Mouse (Mus musculus) right cerebral cortex, postnatal 36 days (tissue): ENCODE results near the gene Msantd3.

ENCODE experiments used
- DNase-seq, 2 experiments: peaks; one replicate each; pipeline ENCODE4 v3.0.0; 2022; ENCODE audit warnings: low spot score in 2 of 2, mixed read lengths in 1 of 2

The Msantd3 gene

DNA sequence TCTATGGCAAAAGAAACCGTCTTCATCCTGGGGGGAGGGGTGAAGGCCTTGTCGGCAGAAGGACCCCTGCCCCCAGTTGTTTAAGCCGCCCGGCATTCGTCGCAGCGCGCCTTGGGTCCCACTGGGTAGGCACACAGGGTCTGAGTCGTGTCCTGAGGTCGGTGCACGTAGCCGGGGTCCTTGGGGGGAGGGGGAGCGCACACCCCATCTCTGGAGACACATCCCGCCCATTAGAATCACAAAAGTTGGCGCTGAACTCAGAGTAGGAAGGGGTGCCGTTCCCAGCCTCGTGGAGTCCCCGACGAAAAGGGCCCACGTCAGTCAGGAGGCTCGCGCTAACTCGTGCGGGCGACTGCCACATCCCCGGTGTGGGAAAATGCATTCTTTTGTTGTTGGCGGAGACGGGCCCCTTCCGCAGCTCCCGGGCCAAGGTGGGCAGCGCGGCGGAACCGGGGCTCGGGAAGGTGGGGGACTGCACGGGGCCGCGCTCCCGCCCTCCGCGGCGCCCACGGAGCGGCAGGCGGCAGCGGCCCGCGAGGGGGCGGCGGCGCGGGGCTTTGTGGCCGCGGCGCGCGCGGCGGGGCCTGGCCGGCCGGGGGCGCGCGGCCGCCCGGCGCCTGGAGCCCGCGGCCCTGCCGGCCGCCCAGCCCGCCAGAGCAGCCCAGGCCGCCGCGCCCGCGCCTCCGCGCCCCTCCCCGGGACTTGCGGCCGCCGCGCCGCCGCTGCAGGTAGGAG is at the start of gene Msantd3:
Gene Msantd3 (plus strand): TSS at position 95 of the 735 bp plus-strand sequence.
- peak; percentile 18 to 26 for DNase-seq

GRCm38 (mm10) chr4:48491290-48491743 is 48.4 kb upstream of the Msantd3 start:
- DNase-seq, result no peak

DNA sequence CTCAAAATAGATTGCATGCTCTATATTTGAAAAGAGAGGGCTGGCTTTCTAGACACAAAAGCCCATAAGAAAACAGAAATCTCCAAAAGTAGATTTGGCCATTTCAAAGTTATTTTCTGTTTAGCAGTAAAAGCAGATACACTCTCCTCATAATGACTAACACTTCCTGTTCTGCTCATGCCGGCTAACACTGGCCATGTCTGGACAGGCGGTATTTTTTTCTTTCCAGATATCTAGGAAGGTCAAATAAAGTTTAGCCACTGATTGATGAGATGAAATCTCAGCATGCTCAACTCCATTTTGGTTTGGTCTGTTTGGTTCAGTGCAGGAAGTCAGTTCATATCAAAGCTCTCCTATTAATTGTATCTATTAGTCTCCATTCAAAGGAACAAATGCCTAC is 47.2 kb upstream of the Msantd3 start:
- DNase-seq, result no peak

GRCm38 (mm10) chr4:48510861-48511260 is 28.9 kb upstream of the Msantd3 start:
- DNase-seq, result no peak

- no peak for DNase-seq
Observed at GRCm38 (mm10) chr4:48529559-48529958, 10.2 kb upstream of the Msantd3 start.

GRCm38 (mm10) chr4:48531804-48532601 is 7.7 kb upstream of the Msantd3 start:
- DNase-seq, result no peak

DNA sequence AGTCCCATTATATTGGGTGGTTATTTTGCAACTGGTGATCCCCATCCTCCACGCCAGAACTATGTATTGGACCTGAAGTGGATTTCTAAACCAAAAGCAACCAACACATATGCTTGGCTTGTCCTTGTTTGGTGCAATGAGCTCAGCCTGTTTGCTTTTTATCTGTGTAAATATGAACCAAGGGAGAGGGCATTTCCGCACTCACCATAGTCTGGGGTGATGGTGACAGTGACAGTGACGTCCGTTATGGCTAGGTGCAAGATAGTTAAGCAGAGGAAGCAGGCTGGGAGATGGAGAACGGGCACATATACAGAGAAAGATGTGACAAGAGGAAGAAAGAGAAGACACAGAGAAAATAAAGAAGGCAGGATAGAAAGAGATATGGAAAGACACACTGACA is 3.5 kb upstream of the Msantd3 start:
- DNase-seq, result no peak

- no peak for DNase-seq
Observed at GRCm38 (mm10) chr4:48537024-48537423, 2.7 kb upstream of the Msantd3 start.

DNA sequence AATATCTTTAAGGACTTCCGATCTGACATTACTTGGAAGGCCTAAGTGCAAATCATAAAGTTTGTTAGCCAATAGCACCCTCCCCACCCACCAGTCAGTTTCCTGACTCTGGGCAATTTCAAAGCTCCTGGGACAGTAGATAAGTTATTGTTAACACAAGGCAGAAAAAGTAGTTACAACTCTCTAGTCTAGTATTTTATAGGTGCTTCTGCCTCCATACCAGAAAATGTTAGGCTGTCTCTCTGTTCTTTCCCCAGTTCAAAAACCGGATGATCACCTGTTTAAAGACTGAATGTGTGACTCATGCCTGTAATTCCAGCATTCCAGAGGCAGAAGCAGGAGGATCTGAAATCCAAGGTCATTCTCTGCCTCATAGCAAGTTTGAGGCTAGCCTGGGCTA is 1.2 kb upstream of the Msantd3 start:
- no peak for DNase-seq

GRCm38 (mm10) chr4:48540576-48541111 is 909 bp downstream of the Msantd3 start:
- no peak for DNase-seq

DNA sequence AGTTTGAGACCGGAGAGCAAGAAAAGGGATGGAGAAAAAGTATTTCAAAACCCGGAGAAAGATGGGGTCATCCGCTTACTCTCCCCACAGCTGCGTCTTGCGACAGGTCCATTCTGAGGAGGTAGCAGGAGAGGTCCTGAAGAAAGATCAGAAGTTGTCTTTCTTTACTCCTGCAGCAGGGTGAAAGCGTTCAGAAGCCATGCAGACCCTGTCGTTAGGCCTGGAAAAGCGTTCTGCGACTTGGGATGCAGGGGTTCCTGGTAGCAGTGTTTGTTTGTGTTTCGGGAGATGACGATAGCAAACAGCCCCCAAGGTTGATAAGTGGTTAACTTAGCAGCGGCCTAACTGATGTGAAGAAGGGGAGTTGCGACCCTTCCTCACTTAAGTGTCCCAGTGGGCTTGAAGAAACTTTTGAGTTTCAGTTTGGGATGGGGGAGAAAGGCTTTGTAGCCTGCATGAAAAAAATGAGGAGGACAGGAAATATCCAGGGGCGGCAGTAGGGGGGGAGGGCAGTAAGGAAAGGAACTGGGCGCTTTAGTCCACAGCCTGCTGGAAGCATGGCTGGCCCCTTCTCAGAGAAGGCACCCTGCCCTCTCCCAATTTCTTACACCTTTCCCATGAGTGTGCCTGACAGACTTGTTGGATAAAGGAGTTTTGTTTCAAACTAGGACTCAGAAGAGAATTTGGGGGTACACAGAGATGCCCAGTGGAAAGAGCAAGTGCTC is 2.0 kb downstream of the Msantd3 start:
- DNase-seq, result no peak

DNA sequence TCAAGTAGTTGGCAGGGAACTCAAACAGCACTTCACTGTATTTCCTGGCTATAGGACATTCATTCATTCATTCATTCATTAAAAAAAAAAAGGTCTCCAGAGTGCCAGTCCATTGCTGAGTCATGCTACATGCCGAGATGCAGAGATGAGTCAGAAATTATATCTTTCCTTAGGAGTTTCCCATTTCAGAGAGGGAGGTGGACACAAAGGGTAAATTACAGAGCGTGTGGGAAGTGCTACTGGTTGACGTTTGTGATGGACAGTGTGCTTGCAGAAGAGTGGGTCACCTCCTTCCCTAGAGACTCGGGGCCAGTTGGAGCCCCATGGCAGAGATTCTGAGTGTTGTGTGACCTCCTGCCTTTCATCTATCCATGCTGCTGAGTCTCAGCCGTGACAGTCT is 2.6 kb downstream of the Msantd3 start:
- no peak for DNase-seq

DNA sequence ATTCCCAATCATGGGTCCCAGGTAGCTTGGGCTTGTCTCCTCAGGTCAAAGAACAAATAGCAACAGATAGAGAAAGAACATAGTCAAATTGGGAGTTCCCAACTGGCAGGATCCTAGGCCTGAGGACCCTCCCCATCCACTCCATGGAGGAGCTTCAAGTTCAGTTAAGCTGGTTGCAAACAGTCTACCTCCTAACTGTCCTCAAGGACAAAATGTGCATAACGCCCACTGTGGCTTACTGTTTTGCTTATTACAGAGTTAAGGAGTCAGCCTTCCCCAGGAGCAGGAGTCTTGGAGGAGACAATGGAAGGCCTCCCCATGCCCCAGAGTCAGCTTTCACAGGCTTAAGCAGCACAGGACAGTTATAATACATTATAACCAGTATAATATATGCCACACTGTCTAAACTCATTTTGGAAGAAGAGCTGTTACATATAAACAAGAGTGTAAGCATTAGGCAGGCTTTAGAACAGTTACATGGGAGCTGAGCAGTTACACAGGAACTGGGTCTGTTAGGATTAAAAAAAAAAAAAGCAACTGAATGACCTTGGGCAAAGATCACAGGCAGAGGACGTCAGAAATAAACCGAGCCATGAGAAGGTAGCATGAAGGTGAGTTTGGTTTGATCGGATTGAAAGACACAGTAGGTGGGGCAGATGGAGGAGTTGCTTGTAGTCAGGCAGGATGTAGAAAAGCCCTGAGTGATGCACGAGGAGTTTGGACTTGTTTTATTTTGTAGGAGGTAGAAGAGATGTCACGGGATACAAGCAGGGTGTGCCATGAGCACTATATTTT is 3.5 kb downstream of the Msantd3 start:
- DNase-seq, result no peak

GRCm38 (mm10) chr4:48544141-48544540 is 4.4 kb downstream of the Msantd3 start:
- no peak for DNase-seq

- no peak for DNase-seq
Observed at GRCm38 (mm10) chr4:48545966-48546365, 6.2 kb downstream of the Msantd3 start.

GRCm38 (mm10) chr4:48546568-48547496 is 7.1 kb downstream of the Msantd3 start:
- no peak for DNase-seq

GRCm38 (mm10) chr4:48548393-48549045 is 8.8 kb downstream of the Msantd3 start:
- DNase-seq, result no peak

- no peak for DNase-seq
Observed at GRCm38 (mm10) chr4:48549661-48550060, 9.9 kb downstream of the Msantd3 start.

DNA sequence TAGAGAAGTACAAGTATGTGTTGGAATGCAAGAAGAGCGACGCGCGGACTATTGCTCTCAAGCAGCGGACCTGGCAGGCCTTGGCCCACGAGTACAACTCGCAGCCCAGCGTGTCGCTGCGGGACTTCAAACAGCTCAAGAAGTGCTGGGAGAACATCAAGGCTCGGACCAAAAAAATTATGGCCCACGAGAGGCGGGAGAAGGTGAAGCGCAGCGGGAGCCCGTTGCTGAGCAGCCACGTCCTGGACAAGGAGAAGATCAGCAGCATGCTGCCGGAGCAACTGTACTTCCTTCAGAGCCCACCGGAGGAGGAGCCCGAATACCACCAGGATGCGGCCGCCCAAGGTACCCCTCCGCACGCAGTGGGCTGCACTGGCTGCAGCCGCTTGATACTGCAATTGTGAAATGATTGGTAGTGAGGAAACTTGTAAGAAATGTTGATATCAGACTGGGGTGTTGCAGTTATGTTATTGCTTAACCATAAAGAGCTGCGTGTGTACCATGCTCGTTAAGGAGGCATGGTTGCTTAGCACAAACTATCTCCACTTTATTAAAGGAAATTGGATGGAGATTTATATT is 12.8 kb downstream of the Msantd3 start:
- DNase-seq, result peak in 1 of 2 experiments; percentile 24
